Mouse (Mus musculus) MEL (cell line): ENCODE measurements around the gene Acrbp. TPM values are rescaled to one million over a fixed set of nuclear protein-coding genes. Genes with fewer than 3 reads are reported as not detected.
A peak's percentile ranks its signal among the peaks of the same experiment; 100 is the strongest.

ENCODE experiments used
- DNase-seq: peaks from one replicate; pipeline ENCODE4 v3.0.0; 2011; ENCODE audit warnings: low read depth, low spot score
- H3K27ac ChIP-seq: 2 replicates; pipeline ENCODE4 v1.5.1; 2012; ENCODE audit warnings: low read depth, mild to moderate bottlenecking, control low read depth, low read length, moderate library complexity; ENCODE audit not compliant: control insufficient read depth
- H3K27me3 ChIP-seq, 2 experiments: fragments of 150-350 bp in 1 of 2; sonication (generic) in 1 of 2; 2 replicates each; pipeline ENCODE4 v1.6.1; 2012; ENCODE audit warnings: low read length in 2 of 2, mild to moderate bottlenecking in 2 of 2, improper control_type of control experiment in 1 of 2, moderate library complexity in 1 of 2; ENCODE audit not compliant: insufficient read depth in 2 of 2, control insufficient read depth in 1 of 2
- H3K36me3 ChIP-seq, 2 experiments: 2 replicates each; pipeline ENCODE4 v1.6.1; 2012 to 2014; ENCODE audit warnings: low read length in 2 of 2, improper control_type of control experiment in 1 of 2, inconsistent platforms in 1 of 2, mild to moderate bottlenecking in 1 of 2; ENCODE audit not compliant: insufficient read depth in 2 of 2, control insufficient read depth in 1 of 2
- H3K4me1 ChIP-seq, 2 experiments: fragments of 150-350 bp in 1 of 2; sonication (generic) in 1 of 2; 2 replicates each; pipeline ENCODE4 v1.6.1; 2012; ENCODE audit warnings: low read length in 2 of 2, improper control_type of control experiment in 1 of 2, mild to moderate bottlenecking in 1 of 2; ENCODE audit not compliant: insufficient read depth in 2 of 2, control insufficient read depth in 1 of 2
- H3K4me3 ChIP-seq, 2 experiments: fragments of 150-350 bp in 1 of 2; sonication (generic) in 1 of 2; 2 replicates each; pipeline ENCODE4 v1.5.1; 2012; ENCODE audit warnings: low read depth in 2 of 2, low read length in 2 of 2, mild to moderate bottlenecking in 2 of 2, moderate library complexity in 2 of 2, control low read depth in 1 of 2, improper control_type of control experiment in 1 of 2; ENCODE audit not compliant: control insufficient read depth in 1 of 2, insufficient read depth in 1 of 2
- H3K79me2 ChIP-seq: 2 replicates; pipeline ENCODE4 v1.6.1; 2012; ENCODE audit warnings: mild to moderate bottlenecking, low read length, moderate library complexity; ENCODE audit not compliant: control insufficient read depth, poor library complexity, insufficient read depth
- H3K9ac ChIP-seq: 2 replicates; pipeline ENCODE4 v1.6.1; 2012; ENCODE audit warnings: low read depth, mild to moderate bottlenecking, control low read depth, low read length, moderate library complexity; ENCODE audit not compliant: control insufficient read depth, poor library complexity, severe bottlenecking
- H3K9me3 ChIP-seq: fragments of 150-350 bp; sonication (generic); replicated peaks from 2 replicates; pipeline ENCODE4 v1.6.1; 2012; ENCODE audit warnings: mild to moderate bottlenecking, low read length, improper control_type of control experiment, moderate library complexity; ENCODE audit not compliant: insufficient read depth
- BHLHE40 ChIP-seq: IDR thresholded peaks from 2 replicates; pipeline ENCODE4 v1.6.1; 2012; ENCODE audit warnings: low read depth, mild to moderate bottlenecking, inconsistent platforms, low read length, improper control_type of control experiment, borderline replicate concordance
- CHD1 ChIP-seq: IDR thresholded peaks from 2 replicates; pipeline ENCODE4 v1.6.1; 2012; ENCODE audit warnings: low read depth, mild to moderate bottlenecking, inconsistent platforms, low read length, improper control_type of control experiment
- CHD2 ChIP-seq: IDR thresholded peaks from 2 replicates; pipeline ENCODE4 v1.6.1; 2011; ENCODE audit warnings: low read length, improper control_type of control experiment
- CTCF ChIP-seq, 3 experiments: IDR thresholded peaks in 2 of 3; conservative IDR thresholded peaks in 1 of 3; 2 replicates each; pipeline ENCODE4 v1.5.1; 2011 to 2012; ENCODE audit warnings: low read length in 3 of 3, low read depth in 2 of 3, mild to moderate bottlenecking in 2 of 3, improper control_type of control experiment in 1 of 3, inconsistent platforms in 1 of 3, mixed read lengths in 1 of 3, moderate library complexity in 1 of 3; ENCODE audit not compliant: control insufficient read depth in 1 of 3, insufficient read depth in 1 of 3, poor library complexity in 1 of 3, severe bottlenecking in 1 of 3
- E2F4 ChIP-seq: IDR thresholded peaks from 2 replicates; pipeline ENCODE4 v1.6.1; 2011; ENCODE audit warnings: low read depth, low read length, improper control_type of control experiment, borderline replicate concordance
- ETS1 ChIP-seq: IDR thresholded peaks from 2 replicates; pipeline ENCODE4 v1.6.1; 2012; ENCODE audit warnings: low read depth, mild to moderate bottlenecking, inconsistent platforms, low read length, improper control_type of control experiment, moderate library complexity
- GABPA ChIP-seq: IDR thresholded peaks from 2 replicates; pipeline ENCODE4 v1.6.1; 2012; ENCODE audit warnings: low read depth, mild to moderate bottlenecking, inconsistent platforms, low read length, improper control_type of control experiment, moderate library complexity
- GATA1 ChIP-seq: IDR thresholded peaks from 2 replicates; pipeline ENCODE4 v1.6.1; 2011; ENCODE audit warnings: low read depth, low read length, improper control_type of control experiment
- HCFC1 ChIP-seq: IDR thresholded peaks from 2 replicates; pipeline ENCODE4 v1.6.1; 2012; ENCODE audit warnings: low read depth, mild to moderate bottlenecking, inconsistent platforms, low read length, improper control_type of control experiment, moderate library complexity
- JUND ChIP-seq: IDR thresholded peaks from 2 replicates; pipeline ENCODE4 v1.6.1; 2011; ENCODE audit warnings: low read depth, mild to moderate bottlenecking, improper control_type of control experiment, low read length
- MAFK ChIP-seq: IDR thresholded peaks from 2 replicates; pipeline ENCODE4 v1.6.1; 2011; ENCODE audit warnings: low read depth, mild to moderate bottlenecking, low read length, improper control_type of control experiment, borderline replicate concordance
- MAZ ChIP-seq: IDR thresholded peaks from 2 replicates; pipeline ENCODE4 v1.6.1; 2012; ENCODE audit warnings: low read depth, mild to moderate bottlenecking, inconsistent platforms, low read length, improper control_type of control experiment
- MXI1 ChIP-seq: IDR thresholded peaks from 2 replicates; pipeline ENCODE4 v1.6.1; 2011; ENCODE audit warnings: mild to moderate bottlenecking, low read depth, low read length, improper control_type of control experiment
- MYC ChIP-seq: IDR thresholded peaks from 2 replicates; pipeline ENCODE4 v1.6.1; 2011; ENCODE audit warnings: low read depth, mild to moderate bottlenecking, low read length, improper control_type of control experiment, moderate library complexity
- NELFE ChIP-seq: IDR thresholded peaks from 2 replicates; pipeline ENCODE4 v1.6.1; 2011; ENCODE audit warnings: low read depth, low read length, improper control_type of control experiment
- NRF1 ChIP-seq: IDR thresholded peaks from 2 replicates; pipeline ENCODE4 v1.6.1; 2014; ENCODE audit warnings: low read depth, mild to moderate bottlenecking, inconsistent platforms, low read length, improper control_type of control experiment, moderate library complexity; ENCODE audit not compliant: poor library complexity, insufficient read depth, severe bottlenecking
- POLR2AphosphoS2 ChIP-seq: IDR thresholded peaks from 2 replicates; pipeline ENCODE4 v1.6.1; 2011; ENCODE audit warnings: low read length, improper control_type of control experiment
- POLR2AphosphoS5 ChIP-seq: IDR thresholded peaks from 2 replicates; pipeline ENCODE4 v1.6.1; 2012; ENCODE audit warnings: low read depth, borderline replicate concordance, mild to moderate bottlenecking, inconsistent platforms, low read length, moderate library complexity, mixed read lengths
- RCOR1 ChIP-seq: IDR thresholded peaks from 2 replicates; pipeline ENCODE4 v1.6.1; 2012; ENCODE audit warnings: low read depth, mild to moderate bottlenecking, inconsistent platforms, low read length, improper control_type of control experiment
- SIN3A ChIP-seq: IDR thresholded peaks from 2 replicates; pipeline ENCODE4 v1.6.1; 2012; ENCODE audit warnings: low read length, improper control_type of control experiment, inconsistent platforms
- SMC3 ChIP-seq: IDR thresholded peaks from 2 replicates; pipeline ENCODE4 v1.6.1; 2011; ENCODE audit warnings: low read depth, low read length, improper control_type of control experiment
- TBP ChIP-seq: IDR thresholded peaks from 2 replicates; pipeline ENCODE4 v1.8.0; 2011; ENCODE audit warnings: low read depth, low read length, improper control_type of control experiment
- TCF12 ChIP-seq: IDR thresholded peaks from 2 replicates; pipeline ENCODE4 v1.6.1; 2014; ENCODE audit warnings: low read depth, mild to moderate bottlenecking, inconsistent platforms, low read length, improper control_type of control experiment, moderate library complexity
- UBTF ChIP-seq: IDR thresholded peaks from 2 replicates; pipeline ENCODE4 v1.6.1; 2012; ENCODE audit warnings: low read depth, mild to moderate bottlenecking, inconsistent platforms, low read length, improper control_type of control experiment, moderate library complexity, borderline replicate concordance; ENCODE audit not compliant: insufficient read depth
- USF2 ChIP-seq, 2 experiments: IDR thresholded peaks; 2 replicates each; pipeline ENCODE4 v1.6.1; 2011 to 2012; ENCODE audit warnings: improper control_type of control experiment in 2 of 2, low read length in 2 of 2, borderline replicate concordance in 1 of 2, inconsistent platforms in 1 of 2, low read depth in 1 of 2, mild to moderate bottlenecking in 1 of 2; ENCODE audit not compliant: insufficient read depth in 1 of 2
- ZC3H11A ChIP-seq: IDR thresholded peaks from 2 replicates; pipeline ENCODE4 v1.6.1; 2012; ENCODE audit warnings: low read depth, mild to moderate bottlenecking, inconsistent platforms, low read length, improper control_type of control experiment
- ZKSCAN1 ChIP-seq: IDR thresholded peaks from 2 replicates; pipeline ENCODE4 v1.6.1; 2012; ENCODE audit warnings: low read depth, mild to moderate bottlenecking, inconsistent platforms, low read length, improper control_type of control experiment, moderate library complexity
- ZMIZ1 ChIP-seq: IDR thresholded peaks from 2 replicates; pipeline ENCODE4 v1.6.1; 2012; ENCODE audit warnings: low read depth, mild to moderate bottlenecking, inconsistent platforms, low read length, improper control_type of control experiment, moderate library complexity
- ZNF384 ChIP-seq: IDR thresholded peaks from 2 replicates; pipeline ENCODE4 v1.6.1; 2012; ENCODE audit warnings: low read depth, mild to moderate bottlenecking, inconsistent platforms, low read length, improper control_type of control experiment
- polyA plus RNA-seq, 2 experiments: library from polyadenylated mRNA; stranded (reverse) in 1 of 2; unstranded in 1 of 2; fragments of >175 nt in 1 of 2; fragments of >200 nt in 1 of 2; gene quantifications; 2 replicates each; pipeline versions ENCODE4 v1.2.1 to v1.2.4; 2012; ENCODE audit warnings: low replicate concordance in 2 of 2, low read depth in 1 of 2; ENCODE audit not compliant: insufficient read length in 2 of 2, insufficient read depth in 1 of 2, missing spikeins in 1 of 2
- total RNA-seq: library from RNA; depleted of rRNA; stranded (reverse); fragments of 300-350 nt; gene quantifications from 2 replicates; pipeline ENCODE4 v1.2.3, GENCODE M21; 2012

Gene Acrbp
- total and polyA plus RNA-seq, 3 experiments: 3.3 to 5.3 TPM; not detected in 1

- peak; percentile 81 for TF ChIP-seq HCFC1
- no peak for TF ChIP-seq SMC3
- no peak for TF ChIP-seq ZMIZ1
- no peak for TF ChIP-seq E2F4
- TF ChIP-seq SIN3A: peak; percentile 70
- TF ChIP-seq RCOR1: no peak
- no peak for TF ChIP-seq MAFK
- TF ChIP-seq POLR2AphosphoS5: no peak
- no peak for TF ChIP-seq CTCF (IDR thresholded peaks at IDR 0.05 in 2 of 3, conservative IDR thresholded peaks at IDR 0.05 in 1 of 3; ENCODE audit: control insufficient read depth in 1 of 3, insufficient read depth in 1 of 3, low read depth in 2 of 3, low read length in 3 of 3, poor library complexity in 1 of 3, severe bottlenecking in 1 of 3)
- TF ChIP-seq TBP: peak; percentile 41; the same call in 1 of the 2 replicates
- TF ChIP-seq ZNF384: no peak
- TF ChIP-seq GATA1: no peak
- no peak for TF ChIP-seq UBTF
- TF ChIP-seq JUND: no peak
- no peak for TF ChIP-seq BHLHE40
- TF ChIP-seq MXI1: peak; percentile 31; the same call in 1 of the 2 replicates
- TF ChIP-seq MAZ: peak; percentile 98
- no peak for TF ChIP-seq POLR2AphosphoS2
- no peak for TF ChIP-seq CHD1
- TF ChIP-seq TCF12: no peak
- TF ChIP-seq, all 39 proteins: peak for 9
Observed at GRCm38 (mm10) chr6:125009181-125010073, 40.1 kb upstream of the Acrbp start (continued).

GRCm38 (mm10) chr6:125017682-125018081 lies 31.8 kb upstream of the Acrbp start:
- peaks cover 3 to 14% of the 10 kb centered on the region in 2 experiments for H3K36me3 ChIP-seq
- no peaks in the 10 kb centered on the region for H3K9me3 ChIP-seq
- TF ChIP-seq ZMIZ1 (no peak), NRF1 (no peak), TCF12 (no peak), GABPA (no peak), ETS1 (no peak), MYC (no peak), ZNF384 (no peak), NELFE (no peak), MAZ (no peak), CTCF (IDR thresholded peaks at IDR 0.05 in 2 of 3, conservative IDR thresholded peaks at IDR 0.05 in 1 of 3; ENCODE audit: control insufficient read depth in 1 of 3, insufficient read depth in 1 of 3, low read depth in 2 of 3, low read length in 3 of 3, poor library complexity in 1 of 3, severe bottlenecking in 1 of 3) (no peak), CHD2 (no peak), MXI1 (no peak), TBP (no peak), ZC3H11A (no peak), ZKSCAN1 (no peak), GATA1 (no peak), MAFK (no peak), USF2 (IDR thresholded peaks at IDR 0.05; ENCODE audit: borderline replicate concordance in 1 of 2, insufficient read depth in 1 of 2, low read depth in 1 of 2, low read length in 2 of 2) (no peak), JUND (no peak), UBTF (no peak)
- no peaks in the 10 kb centered on the region for H3K4me1 ChIP-seq
- H3K79me2 ChIP-seq: peaks cover 12% of the 10 kb centered on the region
- no peak overlapping the region for H3K9ac ChIP-seq
- H3K27me3 ChIP-seq: no peaks in the 10 kb centered on the region
- no peak overlapping the region for H3K4me3 ChIP-seq
- H3K27ac ChIP-seq: no peak overlapping the region
- DNase-seq: peak; percentile 57
